Mouse (Mus musculus) E14TG2a.4 (cell line): ENCODE data around the gene Cog3.

Experiments
- CTCF ChIP-seq: conservative IDR thresholded peaks from 2 replicates; pipeline ENCODE4 v1.5.1; 2014; ENCODE audit warnings: low read length
- NANOG ChIP-seq: IDR thresholded peaks from 2 replicates; pipeline ENCODE4 v1.6.1; 2014; ENCODE audit warnings: borderline replicate concordance, low read length, mixed read lengths

DNA sequence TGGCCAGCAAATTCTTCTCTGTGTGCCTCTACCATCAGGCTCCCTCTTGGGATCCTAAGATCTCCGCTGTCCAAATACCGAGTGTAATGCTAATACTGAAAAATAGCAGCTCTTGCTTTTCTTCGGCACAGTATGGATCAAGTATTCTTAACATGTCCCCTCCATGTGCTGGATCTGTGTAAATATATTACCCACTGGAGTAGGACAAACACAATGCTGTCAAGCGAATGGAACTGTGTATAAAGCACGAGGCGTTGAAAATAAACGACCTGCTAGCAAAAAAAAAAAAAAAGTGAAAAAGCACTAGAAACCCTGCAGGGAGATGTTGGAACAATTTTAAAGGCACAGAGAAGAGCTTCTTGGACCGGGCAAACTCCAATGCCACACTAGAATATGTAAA, 92.8 kb downstream of the Cog3 start:
- no peak for TF ChIP-seq CTCF
- no peak for TF ChIP-seq NANOG
